Mouse (Mus musculus): Measurements from ENCODE around the gene Cct4. TPM values are rescaled to one million over a fixed set of nuclear protein-coding genes. Genes with fewer than 3 reads are reported as not detected.
A peak's percentile ranks its signal among the peaks of the same experiment; 100 is the strongest.

Gene Cct4
- polyA plus RNA-seq, 1 experiment, result 111 TPM

DNA sequence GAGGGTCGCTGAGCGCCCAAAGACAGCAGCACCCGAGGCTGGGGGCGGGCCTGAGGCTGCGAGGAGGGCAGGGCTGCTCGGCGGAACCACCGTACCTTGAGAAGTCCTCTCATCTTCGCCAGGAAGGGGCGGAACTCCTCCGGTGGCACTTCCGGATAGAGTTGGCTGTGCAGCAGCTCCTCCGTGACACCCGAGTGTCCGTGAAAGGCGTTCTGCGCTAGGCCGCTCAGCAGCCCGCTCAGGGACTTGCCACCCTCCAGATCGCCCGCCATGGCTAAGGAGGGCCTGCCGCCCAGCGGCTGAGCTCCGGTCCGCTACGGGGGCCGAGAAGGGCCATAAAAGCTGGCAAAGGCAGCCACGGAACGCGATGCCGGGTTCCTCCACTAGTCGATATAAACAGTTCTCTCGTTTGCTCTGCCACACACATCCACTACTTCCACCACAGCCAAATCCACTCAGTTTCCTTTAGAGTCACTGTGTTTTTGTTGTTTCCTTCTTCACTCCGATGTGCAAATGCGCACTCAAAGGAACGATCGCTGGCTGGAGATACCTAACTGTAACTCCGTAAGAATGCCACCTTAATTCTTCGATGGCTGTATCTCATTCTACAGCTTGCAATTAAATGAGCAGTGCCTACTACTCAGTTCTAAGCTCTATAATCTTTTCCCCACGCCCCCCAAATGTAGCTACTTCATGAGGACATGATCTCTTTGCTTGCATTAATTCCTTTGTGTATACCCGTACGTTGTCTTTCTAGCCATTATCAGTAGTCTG is 8.1 kb upstream of the Cct4 start, which contains the start of the genes Gm28048 and Commd1:
TSS of gene Gm28048 (minus strand) at position 107 of the 774 bp plus-strand sequence.
TSS of gene Commd1 (minus strand) at position 399 of the 774 bp plus-strand sequence.
- WGBS, result 3% methylated on average over 42 of the region's 42 CpGs
- DNase-seq (ENCODE audit: low read depth, low spot score), result no peak

DNA sequence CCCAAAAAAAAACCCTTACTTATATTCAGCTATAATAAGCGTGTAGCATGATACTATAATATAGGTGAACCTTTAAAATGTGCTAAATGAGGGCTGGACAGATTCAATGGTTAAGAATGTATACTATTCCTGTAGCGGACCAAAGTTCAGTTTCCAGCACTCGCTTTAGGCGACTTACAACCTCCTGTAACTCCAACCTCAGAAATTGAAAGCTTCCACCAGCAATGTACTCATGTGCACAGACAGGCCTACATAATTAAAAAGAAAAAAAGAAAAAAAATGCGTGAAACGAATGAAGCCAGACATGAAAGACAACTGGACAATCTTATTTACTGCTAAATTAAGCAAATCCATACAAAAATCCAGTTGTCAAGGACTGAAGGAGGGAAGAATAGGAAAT is 7.5 kb upstream of the Cct4 start:
- no peak for DNase-seq (ENCODE audit: low read depth, low spot score)
- WGBS, result 70% methylated on average over 6 of the region's 6 CpGs

DNA sequence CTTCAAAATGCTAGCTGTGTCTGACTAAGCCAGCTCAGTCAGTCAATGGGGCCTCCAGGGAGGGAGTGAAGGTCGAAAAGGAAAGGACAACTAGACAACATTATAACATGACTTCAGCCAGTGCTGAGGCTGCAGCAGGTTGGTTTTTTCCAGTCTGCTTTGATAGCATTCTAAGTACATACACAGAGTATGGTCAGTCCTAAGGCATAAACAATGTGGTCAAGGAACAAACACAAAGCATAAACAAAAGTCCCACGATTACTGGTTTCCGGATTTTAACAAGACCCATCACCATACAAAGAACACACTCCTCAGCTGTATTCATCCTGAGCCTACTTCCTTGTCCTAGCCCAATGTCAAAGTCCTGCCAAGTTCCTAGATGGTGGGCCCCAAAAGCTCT is 4.8 kb upstream of the Cct4 start:
- DNase-seq (ENCODE audit: low read depth, low spot score), result no peak
- 73% methylated on average over 3 of the region's 3 CpGs for WGBS

DNA sequence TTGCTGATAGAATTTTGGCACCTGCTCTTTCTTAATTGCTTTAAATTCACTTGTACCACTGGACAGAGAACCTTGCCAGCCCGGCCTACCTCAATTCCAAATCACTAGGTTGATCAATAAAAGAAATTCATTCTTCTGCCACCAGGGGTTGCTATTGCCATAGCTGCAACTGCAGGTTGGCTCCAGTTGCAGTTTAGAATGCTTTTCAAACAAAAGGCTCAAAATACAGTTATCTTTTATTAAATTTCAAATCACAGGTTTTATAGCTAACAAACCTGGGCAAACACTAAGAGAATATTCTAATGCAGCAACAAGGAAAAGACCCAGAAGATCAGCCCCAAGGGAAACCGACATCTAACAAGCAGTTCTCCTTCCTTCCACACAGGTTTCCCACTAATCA is 3.0 kb upstream of the Cct4 start:
- no peak for DNase-seq (ENCODE audit: low read depth, low spot score)
- 24% methylated on average over 2 of the region's 2 CpGs for WGBS

DNA sequence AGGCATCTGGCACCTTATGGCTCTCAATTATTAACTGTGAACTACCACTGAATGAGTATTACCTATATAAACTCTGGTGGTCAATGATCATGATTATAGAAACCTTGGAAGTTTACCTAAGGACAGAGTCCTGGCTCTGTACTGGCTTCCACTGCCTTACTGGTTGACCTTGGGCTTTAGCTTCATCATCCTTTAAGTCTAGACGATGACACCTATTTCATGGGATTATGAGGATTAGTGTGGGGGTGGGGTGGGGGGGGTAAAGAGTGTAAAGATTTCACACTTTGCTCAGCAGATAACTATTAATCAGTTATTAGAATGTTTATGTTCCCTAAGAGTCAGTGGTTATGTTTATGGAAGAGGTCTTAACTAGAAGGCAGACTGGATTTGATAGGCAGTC is 533 bp upstream of the Cct4 start:
- WGBS, result 34% methylated on average over 1 of the region's 1 CpGs
- no peak for DNase-seq (ENCODE audit: low read depth, low spot score)

DNA sequence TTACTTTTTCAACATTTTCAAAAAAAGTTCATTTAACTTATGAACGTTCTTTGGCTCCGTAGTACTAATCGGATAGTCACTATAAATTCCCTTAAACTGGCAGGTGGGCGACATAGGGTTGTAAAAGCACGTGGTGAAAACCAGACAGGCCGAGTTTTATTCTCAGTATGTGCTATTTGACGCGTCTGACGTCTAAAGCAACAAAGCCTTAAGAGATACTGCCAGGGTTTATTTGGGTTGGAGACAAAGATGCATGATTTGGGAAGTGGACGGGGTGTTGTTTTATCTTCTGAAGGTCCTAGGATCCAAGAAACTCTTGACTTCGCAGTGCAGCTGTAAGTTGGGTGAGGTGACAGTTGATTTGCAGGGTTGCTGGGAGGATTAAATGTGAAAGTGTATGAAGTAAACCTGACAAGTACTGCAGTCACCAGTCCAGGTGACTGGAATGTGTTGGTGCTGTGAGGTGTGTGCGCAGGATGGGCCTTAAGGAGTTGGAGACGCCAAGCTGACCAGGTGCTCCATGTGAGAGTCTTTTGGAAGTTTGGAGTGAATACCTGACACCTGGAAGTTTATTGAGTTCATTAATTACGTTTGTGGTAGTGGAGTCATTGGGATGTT is 1.0 kb downstream of the Cct4 start:
- 4% methylated on average over 14 of the region's 14 CpGs for WGBS
- no peak for DNase-seq (ENCODE audit: low read depth, low spot score)

DNA sequence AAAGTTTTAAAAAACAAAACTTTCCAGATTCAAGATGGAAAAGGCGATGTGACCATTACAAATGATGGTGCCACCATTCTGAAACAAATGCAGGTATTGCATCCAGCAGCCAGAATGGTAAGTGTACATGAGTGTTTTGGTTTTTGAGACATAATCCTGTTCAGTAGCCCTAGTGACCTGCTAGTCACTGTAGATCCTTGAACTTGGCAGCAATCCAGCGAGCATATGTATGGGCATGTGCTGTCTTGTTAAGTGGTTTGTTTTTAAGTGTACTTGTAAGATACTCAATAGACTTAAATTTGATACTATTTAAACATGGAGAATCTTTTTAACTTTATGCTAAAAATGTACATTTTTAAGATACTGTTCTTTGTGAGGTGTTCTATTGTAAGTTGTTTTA is 4.0 kb downstream of the Cct4 start:
- 77% methylated on average over 2 of the region's 2 CpGs for WGBS
- no peak for DNase-seq (ENCODE audit: low read depth, low spot score)

DNA sequence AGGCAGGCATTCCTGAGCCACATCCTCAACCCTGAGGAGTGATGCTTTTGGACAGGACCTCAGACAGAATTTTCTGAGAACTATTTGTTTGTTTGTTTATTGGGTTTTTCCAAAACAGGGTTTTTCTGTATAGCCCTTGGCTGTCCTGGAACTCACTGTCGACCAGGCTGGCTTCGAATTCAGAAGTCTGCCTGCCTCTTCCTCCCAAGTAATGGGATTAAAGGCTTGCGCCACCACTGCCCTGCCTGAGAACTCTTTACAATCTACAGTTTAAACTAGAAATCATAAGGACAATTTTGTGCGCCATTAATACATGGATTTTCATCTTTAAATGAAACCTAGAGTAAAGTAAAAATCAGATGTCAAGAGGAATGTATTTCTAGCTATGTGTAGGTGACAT is 5.1 kb downstream of the Cct4 start:
- DNase-seq (ENCODE audit: low read depth, low spot score), result no peak
- 90% methylated on average over 4 of the region's 4 CpGs for WGBS

DNA sequence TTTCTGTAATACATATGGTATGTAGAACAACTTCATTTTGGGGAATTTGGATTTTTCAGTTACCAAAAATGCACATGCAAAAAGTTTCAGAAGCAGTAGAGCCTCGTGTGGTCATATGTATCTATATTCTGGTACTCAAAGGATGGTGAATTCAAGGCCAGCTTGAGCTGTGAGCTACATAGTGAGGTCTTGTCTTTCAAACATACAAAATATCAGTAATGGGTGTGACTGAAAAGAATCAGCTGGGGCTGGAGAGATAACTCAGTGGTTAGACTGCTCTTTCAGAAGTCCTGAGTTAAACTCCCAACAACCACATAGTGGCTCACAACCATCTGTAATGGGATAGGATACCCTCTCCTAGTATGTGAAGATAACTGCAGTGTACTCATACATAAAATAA is 8.0 kb downstream of the Cct4 start:
- 53% methylated on average over 1 of the region's 1 CpGs for WGBS
- no peak for DNase-seq (ENCODE audit: low read depth, low spot score)

DNA sequence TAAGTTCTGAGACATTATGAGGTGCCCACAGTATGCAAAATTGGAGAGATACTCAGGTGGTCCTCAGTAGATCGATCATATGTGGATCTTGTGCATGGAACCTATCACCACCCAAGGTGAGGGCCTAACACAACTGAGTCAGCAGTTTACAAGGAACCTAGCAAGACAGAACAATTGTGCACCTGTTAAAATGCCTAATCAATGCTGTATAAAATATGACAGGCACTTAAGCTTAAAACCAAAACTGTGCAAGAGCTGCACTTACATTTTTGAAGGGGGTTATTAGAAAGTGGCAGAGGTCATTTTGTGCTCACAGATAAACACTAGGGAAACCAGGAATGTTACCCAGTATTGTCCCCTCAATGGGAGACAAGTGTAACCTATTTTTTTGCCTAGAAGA is 15.0 kb downstream of the Cct4 start:
- DNase-seq (ENCODE audit: low read depth, low spot score), result no peak
- WGBS, result 86% methylated on average over 1 of the region's 1 CpGs

DNA sequence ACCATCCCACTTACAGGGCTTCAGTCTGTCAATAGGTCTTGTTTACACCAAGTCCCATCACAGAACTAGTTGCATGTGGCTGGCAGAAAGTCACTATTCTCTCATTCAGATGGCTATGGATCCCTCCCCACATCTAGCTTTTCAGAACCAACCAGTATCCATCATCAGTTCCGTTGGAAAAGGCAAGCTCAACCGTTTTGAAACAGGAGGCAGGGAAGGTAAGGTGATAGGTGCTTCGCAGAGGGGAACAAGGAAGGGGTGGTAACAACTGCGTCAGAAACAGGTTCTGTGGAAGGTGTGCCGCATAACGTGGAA is 16.8 kb downstream of the Cct4 start:
- no peak for DNase-seq (ENCODE audit: low read depth, low spot score)
- WGBS, result 5% methylated on average over 6 of the region's 6 CpGs

DNA sequence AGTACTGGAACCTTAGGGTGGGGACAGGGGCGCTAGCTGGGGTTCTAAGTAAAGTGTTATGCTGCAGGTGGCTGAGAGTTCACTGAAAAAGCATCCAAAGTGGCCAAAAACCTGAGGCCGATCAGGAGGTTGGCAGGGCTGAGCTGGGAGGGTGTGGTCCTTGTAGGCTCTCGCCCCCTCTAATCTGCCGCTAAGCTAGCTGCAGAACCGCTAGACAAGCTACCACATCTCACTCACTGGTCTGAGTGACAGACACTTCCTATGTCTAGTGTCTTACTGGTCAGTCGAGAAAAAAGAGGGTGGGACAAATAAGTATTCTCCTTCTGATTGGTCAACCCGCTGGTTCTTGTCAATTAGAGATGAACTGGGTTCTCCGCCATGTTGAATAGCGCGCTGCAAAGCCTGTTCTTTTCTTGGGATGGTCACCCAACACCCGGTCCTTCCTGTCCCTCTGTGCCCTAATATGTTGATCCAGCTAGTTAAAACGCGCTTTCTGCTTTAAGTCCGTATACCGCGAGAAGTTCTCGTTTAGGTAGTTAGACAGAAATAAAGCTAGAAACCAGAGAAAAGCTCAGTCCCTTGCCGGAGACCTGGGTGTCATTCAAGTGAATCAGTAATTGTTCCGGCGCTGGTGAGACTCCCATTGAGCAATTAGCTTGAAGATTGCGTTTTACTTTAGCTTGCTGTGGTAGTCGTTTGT is 17.3 kb downstream of the Cct4 start, which contains the start of gene Fam161a:
TSS of gene Fam161a (plus strand) at position 51 of the 700 bp plus-strand sequence.
- peak; percentile 90 for DNase-seq (ENCODE audit: low read depth, low spot score)
- under 1% methylated on average over 22 of the region's 22 CpGs for WGBS

DNA sequence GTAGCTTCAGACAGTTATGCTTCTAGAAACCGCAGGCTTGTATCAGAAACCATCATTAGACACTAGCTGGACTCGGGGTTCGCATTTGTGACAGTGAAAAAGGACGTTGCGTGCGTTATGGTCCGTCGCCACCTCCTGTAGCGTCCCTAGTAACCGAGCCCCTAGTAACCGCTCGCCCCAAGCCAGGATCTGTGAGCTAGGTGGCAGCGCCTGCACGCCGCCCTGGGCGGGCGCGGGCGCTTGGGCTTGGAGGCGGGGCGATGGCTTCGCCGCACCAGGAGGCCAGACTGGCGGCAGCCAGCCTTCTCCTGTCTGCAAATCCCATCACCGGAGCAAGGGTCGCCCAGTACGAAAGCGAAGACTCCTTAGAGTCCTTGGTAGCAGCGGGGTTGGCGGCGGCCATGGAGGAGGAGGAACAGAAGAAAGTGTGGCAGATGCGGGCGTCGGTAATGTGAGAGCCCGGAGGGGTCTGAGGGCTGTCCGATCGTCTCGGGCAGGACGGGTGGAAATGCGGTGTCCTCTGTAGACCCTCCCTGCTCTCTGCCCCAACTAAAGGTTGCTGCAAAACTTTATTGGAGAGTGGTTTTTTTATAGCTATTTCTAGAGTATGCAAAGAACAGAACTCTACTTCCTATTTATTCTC is 18.0 kb downstream of the Cct4 start:
- peak; percentile 53 for DNase-seq (ENCODE audit: low read depth, low spot score)
- WGBS, result under 1% methylated on average over 40 of the region's 40 CpGs

DNA sequence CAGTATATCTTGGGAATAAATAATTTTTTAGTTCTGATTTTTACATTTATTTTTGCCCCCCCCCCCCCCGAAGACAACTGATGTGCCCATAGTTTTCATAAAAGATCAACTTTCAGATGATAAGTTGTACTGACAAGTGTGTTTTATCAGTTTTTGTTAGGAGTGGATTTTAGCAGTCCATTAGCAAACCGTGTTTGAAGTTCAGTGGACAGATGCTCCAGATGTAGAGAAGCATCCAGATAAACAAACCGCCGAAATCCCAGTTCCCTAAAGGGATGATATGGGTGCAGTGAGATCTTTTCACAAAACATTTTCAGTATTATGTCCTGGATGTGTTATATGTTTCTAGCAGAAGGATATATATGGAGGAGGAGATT is 18.5 kb downstream of the Cct4 start:
- 33% methylated on average over 4 of the region's 4 CpGs for WGBS
- DNase-seq (ENCODE audit: low read depth, low spot score), result no peak

DNA sequence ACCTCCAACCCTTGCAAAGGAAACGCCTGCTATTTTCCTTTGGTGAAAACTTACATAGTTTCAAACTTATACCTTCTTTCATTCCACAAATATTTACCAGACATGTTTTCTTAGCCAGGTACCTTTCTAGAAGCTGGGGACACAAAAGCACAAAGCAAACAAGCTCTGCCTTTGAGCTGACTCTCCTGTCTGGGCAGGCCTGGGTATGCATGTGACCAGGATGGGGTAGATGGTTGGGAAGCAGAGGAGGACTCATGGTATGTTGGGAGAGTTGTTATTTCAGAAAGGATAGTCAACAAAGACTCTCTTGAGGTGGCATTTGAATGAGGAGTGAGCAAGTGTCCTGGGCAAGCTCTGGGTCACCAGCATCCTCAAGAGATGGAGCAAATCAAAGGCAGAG is 22.8 kb downstream of the Cct4 start:
- no peak for DNase-seq (ENCODE audit: low read depth, low spot score)
- WGBS, result 72% methylated on average over 1 of the region's 1 CpGs

DNA sequence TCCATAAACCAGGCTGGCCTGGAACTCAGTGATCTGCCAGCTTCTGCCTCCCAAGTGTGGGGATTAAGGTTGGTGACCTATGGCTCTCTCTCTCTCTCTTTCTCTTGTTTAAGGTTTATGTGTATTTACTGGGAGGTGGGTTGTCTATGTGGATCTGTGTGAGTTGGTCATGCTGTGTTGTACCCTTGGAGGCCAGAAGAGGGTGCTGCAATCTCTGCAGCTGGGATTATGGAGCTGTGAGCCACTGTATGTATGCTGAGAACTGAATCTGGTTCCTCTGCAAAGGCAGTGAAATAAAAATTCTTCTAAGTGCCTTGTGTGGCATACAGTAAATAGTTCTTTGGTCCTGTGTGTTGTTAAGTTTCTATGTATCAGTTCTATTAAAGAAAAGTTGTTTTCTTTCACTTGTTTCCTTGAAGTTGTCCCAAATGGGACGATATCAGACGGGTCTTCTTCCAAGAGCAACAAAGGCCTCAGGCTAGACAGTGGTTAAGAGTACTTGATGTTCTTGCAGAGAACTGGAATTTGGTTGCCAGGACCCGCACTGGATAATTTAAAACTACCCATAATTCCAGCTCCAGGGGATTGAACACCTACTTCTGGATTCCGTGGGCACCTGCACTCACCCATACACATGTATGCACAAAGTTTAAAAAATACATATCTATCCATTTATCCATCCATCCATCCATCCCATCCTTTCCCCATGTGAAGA is 23.4 kb downstream of the Cct4 start:
- DNase-seq (ENCODE audit: low read depth, low spot score), result no peak
- WGBS, result 94% methylated on average over 4 of the region's 4 CpGs

DNA sequence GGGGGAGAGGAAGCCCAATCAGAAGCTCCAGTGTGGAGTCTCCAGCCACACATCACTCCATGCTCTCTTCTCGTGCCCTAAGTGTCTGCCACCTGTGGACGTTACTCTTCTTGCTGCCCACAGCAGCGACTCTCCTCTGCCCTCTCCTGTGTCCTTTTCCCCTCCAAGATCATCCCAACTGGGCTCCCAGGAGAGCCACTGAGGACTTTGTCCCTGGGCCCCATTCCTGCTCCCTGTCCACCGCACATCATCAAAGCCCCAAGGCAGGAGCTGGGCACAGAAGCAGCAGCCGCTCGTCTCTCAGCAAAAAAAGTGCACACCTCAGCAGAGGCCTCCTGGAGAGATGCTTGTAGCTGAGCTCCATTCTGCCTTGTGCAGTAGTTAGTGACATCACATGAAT is 24.7 kb downstream of the Cct4 start:
- DNase-seq (ENCODE audit: low read depth, low spot score), result no peak
- 80% methylated on average over 6 of the region's 6 CpGs for WGBS

DNA sequence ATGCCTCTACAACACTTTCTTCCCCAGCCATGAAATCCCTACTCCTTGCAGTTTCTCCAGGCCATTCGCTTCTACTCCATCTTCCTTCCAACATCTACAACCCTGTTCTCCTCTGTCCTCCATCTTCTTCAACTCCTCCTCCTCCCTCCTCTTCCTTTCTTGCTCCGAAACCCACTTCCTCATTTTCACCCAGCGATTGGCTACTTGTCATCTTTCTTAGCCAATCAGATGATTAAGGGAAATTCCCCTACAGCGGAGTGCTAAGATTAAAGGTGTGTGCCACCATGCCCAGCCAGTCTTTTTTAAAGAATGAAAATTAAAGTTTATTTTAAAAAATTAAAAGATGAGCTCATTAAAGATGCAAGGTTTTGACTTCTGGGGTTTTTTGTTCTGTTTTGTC is 27.6 kb downstream of the Cct4 start:
- WGBS, result 90% methylated on average over 4 of the region's 4 CpGs
- DNase-seq (ENCODE audit: low read depth, low spot score), result no peak

DNA sequence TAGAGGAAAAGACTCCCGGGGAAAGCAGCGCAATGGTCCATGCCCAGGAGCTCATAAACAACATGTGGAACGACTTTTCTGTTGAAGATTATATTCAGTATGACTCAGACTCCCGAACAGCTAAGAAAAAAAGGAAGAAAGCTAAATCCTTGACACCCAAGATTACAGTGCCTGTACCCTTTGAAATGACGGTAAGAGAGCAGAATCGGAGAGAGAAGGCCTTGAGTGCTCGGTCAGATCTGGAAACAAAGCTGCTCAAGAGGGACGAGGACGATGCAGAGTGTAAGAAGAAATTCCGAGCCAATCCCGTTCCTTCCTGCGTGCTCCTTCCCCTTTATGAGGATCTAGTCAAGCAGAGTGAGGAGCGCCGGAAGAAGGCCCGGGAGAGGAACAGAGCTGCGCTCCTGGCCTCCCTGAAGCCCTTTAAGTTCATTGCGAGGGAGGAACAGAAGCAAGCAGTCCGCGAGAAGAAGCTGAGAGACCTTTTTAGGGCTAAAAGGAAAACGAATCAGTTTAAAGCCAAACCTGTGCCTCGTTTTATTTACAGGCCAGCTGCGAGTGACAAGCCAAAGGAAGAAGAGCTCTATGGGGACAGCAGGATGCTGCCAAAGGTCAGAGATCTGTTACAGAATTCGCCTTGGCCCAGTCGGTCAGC is 29.9 kb downstream of the Cct4 start:
- DNase-seq (ENCODE audit: low read depth, low spot score), result no peak
- 75% methylated on average over 24 of the region's 24 CpGs for WGBS

All from large intestine, adult 2 months (tissue).